Mouse (Mus musculus): ENCODE results near the gene Impg1. TPM values are rescaled to one million over a fixed set of nuclear protein-coding genes. Genes with fewer than 3 reads are reported as not detected.

Gene Impg1
- polyA plus RNA-seq, 2 experiments = not detected

- H3K4me2 ChIP-seq (ENCODE audit: low read depth) = no peak overlapping the region
- 23% methylated on average over 7 of the region's 7 CpGs for WGBS (ENCODE audit: insufficient replicate concordance)
- H3K9me3 ChIP-seq (ENCODE audit: control insufficient read depth, low read length) = no peaks in the 10 kb centered on the region
- H3K36me3 ChIP-seq (replicated peaks; ENCODE audit: control insufficient read depth, insufficient read depth, low read depth) = no peaks in the 10 kb centered on the region
- H3K27ac ChIP-seq = no peak overlapping the region
- H3K9ac ChIP-seq (replicated peaks) = no peak overlapping the region
- ATAC-seq (ENCODE audit: insufficient read depth) = no peak
- no peak overlapping the region for H3K4me3 ChIP-seq (ENCODE audit: insufficient read depth in 1 of 2, low read depth in 2 of 2, low read length in 2 of 2)
- no peaks in the 10 kb centered on the region for H3K27me3 ChIP-seq (ENCODE audit: control insufficient read depth, insufficient read depth, low read length)
- no peak for DNase-seq (ENCODE audit: low read depth in 3 of 3, low spot score in 3 of 3)
- TF ChIP-seq EP300 (IDR thresholded peaks at IDR 0.05; ENCODE audit: low read depth) = no peak
- TF ChIP-seq CTCF (IDR thresholded peaks at IDR 0.05; ENCODE audit: low read depth) = no peak
- peaks cover 0 to 3% of the 10 kb centered on the region in 2 experiments; a peak in 1 of 4 replicates for H3K4me1 ChIP-seq (replicated peaks; ENCODE audit: control insufficient read depth in 2 of 2, insufficient read depth in 2 of 2, low read length in 1 of 2)
These were observed 198.8 kb downstream of the Impg1 start for GRCm38 (mm10) chr9:80266507-80266906.

GRCm38 (mm10) chr9:80266086-80266485 is 199.2 kb downstream of the Impg1 start:
- no peak overlapping the region for H3K27ac ChIP-seq
- no peak for TF ChIP-seq CTCF (IDR thresholded peaks at IDR 0.05; ENCODE audit: low read depth)
- TF ChIP-seq EP300 (IDR thresholded peaks at IDR 0.05; ENCODE audit: low read depth) = no peak
- peaks cover 0 to 3% of the 10 kb centered on the region in 2 experiments; a peak in 1 of 4 replicates for H3K4me1 ChIP-seq (replicated peaks; ENCODE audit: control insufficient read depth in 2 of 2, insufficient read depth in 2 of 2, low read length in 1 of 2)
- DNase-seq (ENCODE audit: low read depth in 3 of 3, low spot score in 3 of 3) = no peak
- no peaks in the 10 kb centered on the region for H3K36me3 ChIP-seq (replicated peaks; ENCODE audit: control insufficient read depth, insufficient read depth, low read depth)
- no peaks in the 10 kb centered on the region for H3K9me3 ChIP-seq (ENCODE audit: control insufficient read depth, low read length)
- no peaks in the 10 kb centered on the region for H3K27me3 ChIP-seq (ENCODE audit: control insufficient read depth, insufficient read depth, low read length)
- no peak overlapping the region for H3K9ac ChIP-seq (replicated peaks)
- no peak for ATAC-seq (ENCODE audit: insufficient read depth)
- no peak overlapping the region for H3K4me3 ChIP-seq (ENCODE audit: insufficient read depth in 1 of 2, low read depth in 2 of 2, low read length in 2 of 2)
- 12% methylated on average over 7 of the region's 7 CpGs for WGBS (ENCODE audit: insufficient replicate concordance)
- H3K4me2 ChIP-seq (ENCODE audit: low read depth) = no peak overlapping the region

Data from liver, embryonic 14.5 days (tissue).